Mouse (Mus musculus) layer of hippocampus, adult 9-11 months (tissue): ENCODE data around the gene Eme2.

Experiments used
- DNase-seq: peaks from one replicate; pipeline ENCODE4 v3.0.0; 2022

Eme2 gene

GRCm38 (mm10) chr17:24896241-24896992, 1.5 kb upstream of the Eme2 start, which contains the start of gene Nme3:
Gene Nme3, plus strand, starts transcription at chr17:24896500.
- peak; percentile 77 for DNase-seq

GRCm38 (mm10) chr17:24895571-24896240, 819 bp upstream of the Eme2 start:
- no peak for DNase-seq

GRCm38 (mm10) chr17:24894061-24894994, 559 bp downstream of the Eme2 start:
- no peak for DNase-seq

- no peak for DNase-seq
Observed at GRCm38 (mm10) chr17:24893276-24893675, 1.6 kb downstream of the Eme2 start.

GRCm38 (mm10) chr17:24892785-24893184, 2.1 kb downstream of the Eme2 start:
- no peak for DNase-seq

- DNase-seq = no peak
Observed at GRCm38 (mm10) chr17:24891321-24891720, 3.6 kb downstream of the Eme2 start.

GRCm38 (mm10) chr17:24890151-24891092, 4.5 kb downstream of the Eme2 start:
- DNase-seq = no peak

- DNase-seq = no peak
Observed at GRCm38 (mm10) chr17:24888862-24889261, 6.0 kb downstream of the Eme2 start.

- DNase-seq = no peak
Observed at GRCm38 (mm10) chr17:24887291-24888080, 7.4 kb downstream of the Eme2 start.

- no peak for DNase-seq
Observed at GRCm38 (mm10) chr17:24886932-24887271, 8.0 kb downstream of the Eme2 start.

GRCm38 (mm10) chr17:24886134-24886931, 8.6 kb downstream of the Eme2 start, which contains the start of the genes Nubp2 and Spsb3:
Gene Nubp2, minus strand, starts transcription at chr17:24886349.
Gene Spsb3, plus strand, starts transcription at chr17:24886643.
- peak; percentile 100 for DNase-seq

GRCm38 (mm10) chr17:24885356-24886133, 9.3 kb downstream of the Eme2 start:
- DNase-seq = no peak

GRCm38 (mm10) chr17:24884391-24884790, 10.5 kb downstream of the Eme2 start:
- no peak for DNase-seq

GRCm38 (mm10) chr17:24881738-24882440, 13.0 kb downstream of the Eme2 start:
- no peak for DNase-seq

- DNase-seq = no peak
Observed at GRCm38 (mm10) chr17:24878531-24878930, 16.4 kb downstream of the Eme2 start.

- no peak for DNase-seq
Observed at GRCm38 (mm10) chr17:24878117-24878397, 16.8 kb downstream of the Eme2 start.

GRCm38 (mm10) chr17:24877336-24878116, 17.4 kb downstream of the Eme2 start:
- DNase-seq = no peak

- no peak for DNase-seq
Observed at GRCm38 (mm10) chr17:24874989-24875388, 19.9 kb downstream of the Eme2 start.
